Mouse (Mus musculus) forebrain, embryonic 12.5 days (tissue): Measurements from ENCODE around the gene Ssna1. TPM values are rescaled to one million over a fixed set of nuclear protein-coding genes. Genes with fewer than 3 reads are reported as not detected.

ENCODE experiments used
- ATAC-seq: fragments of 200-750 bp; cut with Nextera tagmentation; 2 replicates; pipeline ENCODE4 v1.8.0; 2017; ENCODE audit warnings: moderate TSS enrichment; ENCODE audit not compliant: low FRiP score
- H3K27ac ChIP-seq: fragments of 300-500 bp; sonication (generic); 2 replicates; pipeline ENCODE4 v1.5.1; 2016; ENCODE audit warnings: mild to moderate bottlenecking
- H3K27me3 ChIP-seq: fragments of 300-500 bp; sonication (generic); 2 replicates; pipeline ENCODE4 v1.6.1; 2016; ENCODE audit warnings: mild to moderate bottlenecking
- H3K36me3 ChIP-seq: fragments of 300-500 bp; sonication (generic); replicated peaks from 2 replicates; pipeline ENCODE4 v1.6.1; 2016; ENCODE audit warnings: mild to moderate bottlenecking
- H3K4me1 ChIP-seq: fragments of 300-500 bp; sonication (generic); 2 replicates; pipeline ENCODE4 v1.6.1; 2016
- H3K4me2 ChIP-seq: fragments of 300-500 bp; sonication (generic); 2 replicates; pipeline ENCODE4 v1.6.1; 2016; ENCODE audit warnings: mild to moderate bottlenecking, moderate library complexity
- H3K4me3 ChIP-seq: fragments of 300-500 bp; sonication (generic); replicated peaks from 2 replicates; pipeline ENCODE4 v1.5.1; 2016; ENCODE audit warnings: mild to moderate bottlenecking
- H3K9ac ChIP-seq: fragments of 300-500 bp; sonication (generic); 2 replicates; pipeline ENCODE4 v1.6.1; 2016; ENCODE audit warnings: mild to moderate bottlenecking
- H3K9me3 ChIP-seq: fragments of 300-500 bp; sonication (generic); 2 replicates; pipeline ENCODE4 v1.6.1; 2016
- WGBS: fragments of 180-500 bp; shearing (Covaris S2); methylation state at CpG from one replicate; pipeline ENCODE4 v1.1.7; 2016; 5-methylcytosine and 5-hydroxymethylcytosine counted together
- polyA plus RNA-seq: library from polyadenylated mRNA; unstranded; fragments of >200 nt; fragmentation: Nextera tagmentation; extraction: Ambion mirVana; gene quantifications from 2 replicates; pipeline ENCODE4 v1.2.1, GENCODE M21; 2016

Ssna1 gene
- polyA plus RNA-seq, 1 experiment from 2014 or later = 224 TPM

DNA sequence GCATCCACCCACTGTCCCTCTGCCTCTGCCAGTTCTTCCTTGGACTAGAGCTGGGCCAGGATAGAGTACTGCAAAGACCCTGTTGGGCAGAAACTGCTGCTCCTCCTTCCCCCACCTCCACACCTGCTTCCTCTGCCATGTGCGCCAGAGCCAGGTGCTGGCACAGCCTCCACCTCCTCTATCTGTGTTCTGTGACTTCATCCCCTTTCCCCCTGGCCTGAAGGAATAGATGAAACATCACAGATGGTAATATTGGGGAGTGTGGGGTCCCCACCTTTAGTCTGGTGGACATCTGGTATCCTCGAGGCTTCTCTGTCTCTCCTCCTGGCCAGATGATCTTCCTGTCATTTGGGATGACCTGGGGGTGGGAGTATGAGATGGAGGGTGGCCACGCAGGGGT, 31.2 kb upstream of the Ssna1 start:
- 0 out of 2 replicates have a peak, but pooled peaks cover 13% of the 10 kb centered on the region for H3K4me1 ChIP-seq
- no peak overlapping the region for H3K4me3 ChIP-seq
- no peak for ATAC-seq
- H3K36me3 ChIP-seq = no peaks in the 10 kb centered on the region
- H3K4me2 ChIP-seq = no peak overlapping the region
- H3K27me3 ChIP-seq = peaks cover 52% of the 10 kb centered on the region
- no peak overlapping the region for H3K9ac ChIP-seq
- H3K27ac ChIP-seq = no peak overlapping the region
- 82% methylated on average over 3 of the region's 3 CpGs for WGBS
- H3K9me3 ChIP-seq = no peaks in the 10 kb centered on the region

- H3K4me1 ChIP-seq = no peaks in the 10 kb centered on the region
- H3K36me3 ChIP-seq = no peaks in the 10 kb centered on the region
- no peaks in the 10 kb centered on the region for H3K9me3 ChIP-seq
- no peak overlapping the region for H3K4me2 ChIP-seq
- no peak overlapping the region for H3K27ac ChIP-seq
- H3K4me3 ChIP-seq = no peak overlapping the region
- no peak for ATAC-seq
- H3K9ac ChIP-seq = no peak overlapping the region
- H3K27me3 ChIP-seq = peaks cover 56% of the 10 kb centered on the region
- WGBS = 85% methylated on average over 10 of the region's 10 CpGs
Observed at GRCm38 (mm10) chr2:25298046-25298445, 25.8 kb upstream of the Ssna1 start.

GRCm38 (mm10) chr2:25297093-25297492, 24.9 kb upstream of the Ssna1 start:
- Histone ChIP-seq H3K4me1 (peaks cover 5% of the 10 kb centered on the region), H3K9me3 (no peaks in the 10 kb centered on the region), H3K27ac (no peak overlapping the region), H3K4me2 (no peak overlapping the region), H3K4me3 (no peak overlapping the region), H3K27me3 (peaks cover 61% of the 10 kb centered on the region), H3K36me3 (no peaks in the 10 kb centered on the region), H3K9ac (no peak overlapping the region)
- no peak for ATAC-seq
- WGBS = 84% methylated on average over 7 of the region's 8 CpGs

DNA sequence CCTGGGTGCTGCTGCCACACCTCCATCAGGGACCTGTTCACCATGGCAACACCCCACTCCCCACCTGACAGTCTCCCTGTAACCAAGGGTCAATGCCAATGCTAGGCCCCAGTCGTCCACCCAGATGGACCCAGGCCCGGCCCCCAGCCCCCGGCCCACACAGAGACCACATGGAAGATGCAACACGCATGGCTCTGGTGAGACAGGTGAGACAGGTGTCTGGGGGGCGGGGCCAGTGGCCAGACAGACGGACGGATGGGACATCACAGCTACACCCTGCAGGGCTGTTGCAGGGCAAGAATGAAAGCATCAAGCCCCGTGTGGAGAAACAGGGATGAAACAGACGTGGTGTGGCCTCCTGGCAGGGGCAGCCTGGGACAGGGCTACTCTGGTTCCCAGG, 21.5 kb upstream of the Ssna1 start:
- 74% methylated on average over 9 of the region's 9 CpGs for WGBS
- no peaks in the 10 kb centered on the region for H3K36me3 ChIP-seq
- no peak overlapping the region for H3K4me3 ChIP-seq
- ATAC-seq = no peak
- H3K4me1 ChIP-seq = peaks cover 19% of the 10 kb centered on the region
- no peak overlapping the region for H3K9ac ChIP-seq
- no peak overlapping the region for H3K27ac ChIP-seq
- peaks cover 95% of the 10 kb centered on the region for H3K27me3 ChIP-seq
- H3K4me2 ChIP-seq = no peak overlapping the region
- H3K9me3 ChIP-seq = no peaks in the 10 kb centered on the region

- Histone ChIP-seq H3K27ac (no peak overlapping the region), H3K9ac (no peak overlapping the region), H3K4me3 (no peak overlapping the region), H3K9me3 (no peaks in the 10 kb centered on the region), H3K27me3 (peaks cover 98% of the 10 kb centered on the region), H3K36me3 (no peaks in the 10 kb centered on the region), H3K4me2 (no peak overlapping the region), H3K4me1 (peaks cover 19% of the 10 kb centered on the region)
- no peak for ATAC-seq
- WGBS = 6% methylated on average over 1 of the region's 1 CpGs
Observed at GRCm38 (mm10) chr2:25292856-25293255, 20.6 kb upstream of the Ssna1 start.

GRCm38 (mm10) chr2:25292054-25292544, 19.9 kb upstream of the Ssna1 start:
- H3K4me3 ChIP-seq = peak overlapping the region; percentile 30
- peak; percentile 22; the same call in 1 of the 2 replicates for ATAC-seq
- peak overlapping the region; percentile 25; the same call in 1 of the 2 replicates for H3K9ac ChIP-seq
- peak overlapping the region; percentile 46 for H3K4me2 ChIP-seq
- no peak overlapping the region for H3K27ac ChIP-seq
- WGBS = 6% methylated on average over 43 of the region's 43 CpGs
- no peaks in the 10 kb centered on the region for H3K36me3 ChIP-seq
- peaks cover 98% of the 10 kb centered on the region for H3K27me3 ChIP-seq
- H3K9me3 ChIP-seq = no peaks in the 10 kb centered on the region
- peaks cover 19% of the 10 kb centered on the region for H3K4me1 ChIP-seq

GRCm38 (mm10) chr2:25291184-25292053, 19.2 kb upstream of the Ssna1 start:
- 0 out of 2 replicates have a peak, but pooled peaks have one; percentile 7 for ATAC-seq
- H3K4me1 ChIP-seq = peaks cover 19% of the 10 kb centered on the region
- peak overlapping the region; percentile 30 for H3K4me3 ChIP-seq
- peak overlapping the region; percentile 46 for H3K4me2 ChIP-seq
- H3K9me3 ChIP-seq = no peaks in the 10 kb centered on the region
- peaks cover 4% of the 10 kb centered on the region; the same call in 1 of the 2 replicates for H3K36me3 ChIP-seq
- peak overlapping the region; percentile 25; the same call in 1 of the 2 replicates for H3K9ac ChIP-seq
- 6% methylated on average over 30 of the region's 32 CpGs for WGBS
- no peak overlapping the region for H3K27ac ChIP-seq
- peaks cover 95% of the 10 kb centered on the region for H3K27me3 ChIP-seq

DNA sequence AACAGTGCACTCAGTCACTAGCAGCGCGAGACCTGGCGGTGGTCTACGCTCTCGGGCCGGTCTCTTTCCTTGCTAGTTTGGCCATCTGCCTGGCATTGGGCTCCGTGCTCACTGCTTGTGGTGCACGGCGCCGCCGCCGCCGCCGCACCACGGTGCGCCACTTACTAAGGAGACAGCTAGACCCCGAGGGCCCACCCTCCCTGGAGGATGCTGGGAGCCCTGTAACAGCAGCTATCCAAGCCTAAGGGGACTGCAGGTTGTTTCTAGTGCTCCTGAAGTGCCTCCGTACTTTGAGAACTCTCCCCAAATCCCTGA, 18.5 kb upstream of the Ssna1 start:
- peaks cover 92% of the 10 kb centered on the region for H3K27me3 ChIP-seq
- H3K4me2 ChIP-seq = peak overlapping the region; percentile 25
- 0% methylated on average over 18 of the region's 18 CpGs for WGBS
- no peak for ATAC-seq
- H3K9me3 ChIP-seq = no peaks in the 10 kb centered on the region
- no peak overlapping the region for H3K9ac ChIP-seq
- H3K27ac ChIP-seq = no peak overlapping the region
- peak overlapping the region; percentile 30 for H3K4me3 ChIP-seq
- peaks cover 10% of the 10 kb centered on the region for H3K36me3 ChIP-seq
- peaks cover 19% of the 10 kb centered on the region for H3K4me1 ChIP-seq

DNA sequence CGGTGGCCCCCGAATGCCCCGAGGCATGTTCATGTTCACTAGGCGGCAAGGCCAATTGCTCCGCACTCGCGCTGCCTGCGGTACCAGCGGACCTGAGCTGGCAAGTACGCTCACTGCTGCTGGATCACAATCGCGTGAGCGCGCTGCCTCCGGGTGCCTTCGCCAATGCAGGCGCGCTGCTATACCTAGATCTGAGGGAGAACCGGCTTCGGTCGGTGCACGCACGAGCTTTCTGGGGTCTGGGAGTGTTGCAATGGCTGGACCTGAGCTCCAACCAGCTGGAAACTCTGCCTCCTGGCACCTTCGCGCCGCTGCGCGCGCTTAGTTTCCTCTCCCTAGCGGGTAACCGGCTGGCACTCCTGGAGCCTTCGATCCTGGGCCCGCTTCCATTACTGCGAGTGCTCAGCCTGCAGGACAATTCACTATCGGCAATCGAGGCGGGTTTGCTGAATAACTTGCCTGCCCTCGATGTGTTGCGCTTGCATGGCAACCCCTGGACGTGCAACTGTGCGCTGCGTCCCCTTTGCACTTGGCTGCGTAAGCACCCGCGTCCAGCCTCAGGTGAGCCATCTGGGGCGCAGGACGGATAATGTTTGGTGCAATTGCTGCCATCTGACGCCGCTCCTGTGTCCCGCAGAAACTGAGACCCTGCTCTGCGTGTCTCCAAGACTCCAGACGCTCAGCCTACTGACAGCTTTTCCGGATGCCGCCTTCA, 18.0 kb upstream of the Ssna1 start:
- Histone ChIP-seq H3K9ac (no peak overlapping the region), H3K4me2 (peak overlapping the region; percentile 25), H3K27me3 (peaks cover 87% of the 10 kb centered on the region), H3K27ac (no peak overlapping the region), H3K9me3 (no peaks in the 10 kb centered on the region), H3K4me1 (peaks cover 19% of the 10 kb centered on the region), H3K4me3 (peak overlapping the region; percentile 30), H3K36me3 (peaks cover 15% of the 10 kb centered on the region)
- no peak for ATAC-seq
- WGBS = 3% methylated on average over 54 of the region's 54 CpGs

DNA sequence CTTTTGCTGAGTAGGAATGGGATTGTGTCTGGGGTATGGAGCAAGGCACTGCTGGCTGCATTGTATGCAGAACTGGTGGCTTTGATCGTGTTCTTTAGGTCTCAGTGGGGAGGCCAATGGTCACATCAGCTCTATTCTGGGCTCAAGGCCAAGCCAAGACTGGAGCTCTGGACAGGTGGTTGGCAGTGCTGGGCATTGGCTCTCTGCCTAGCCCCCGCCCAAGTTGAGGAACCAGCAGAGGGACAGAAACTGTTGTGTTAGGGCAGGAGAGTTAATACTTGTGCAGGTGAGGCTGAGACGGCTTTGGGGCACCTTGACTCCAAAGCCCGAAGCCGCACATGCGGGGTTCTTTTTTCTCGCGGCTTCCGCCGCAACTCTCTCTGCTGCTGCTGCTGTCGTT, 17.4 kb upstream of the Ssna1 start, which contains the start of gene Lrrc26:
Gene Lrrc26, plus strand, starts transcription at position 265 of the 400 bp plus-strand sequence.
- Histone ChIP-seq H3K4me3 (peak within 1 kb of the TSS; percentile 30), H3K4me1 (peaks cover 19% of the 10 kb centered on the region), H3K9me3 (no peaks in the 10 kb centered on the region), H3K27ac (no peak within 1 kb of the TSS), H3K36me3 (peaks cover 21% of the 10 kb centered on the region), H3K4me2 (peak within 1 kb of the TSS; percentile 25), H3K9ac (no peak within 1 kb of the TSS), H3K27me3 (peaks cover 81% of the 10 kb centered on the region)
- no peak for ATAC-seq
- WGBS = 8% methylated on average over 11 of the region's 11 CpGs

- H3K4me3 ChIP-seq = no peak overlapping the region
Observed at GRCm38 (mm10) chr2:25288734-25289345, 16.6 kb upstream of the Ssna1 start.

More at GRCm38 (mm10) chr2:25288734-25289345, 16.6 kb upstream of the Ssna1 start:
- Histone ChIP-seq H3K27me3 (peaks cover 73% of the 10 kb centered on the region), H3K36me3 (peaks cover 29% of the 10 kb centered on the region), H3K27ac (no peak overlapping the region), H3K4me1 (peaks cover 19% of the 10 kb centered on the region), H3K9ac (no peak overlapping the region), H3K9me3 (no peaks in the 10 kb centered on the region), H3K4me2 (no peak overlapping the region)
- no peak for ATAC-seq
- 79% methylated on average over 7 of the region's 7 CpGs for WGBS
